Mouse (Mus musculus): ENCODE data around the gene Gpr33.

DNA sequence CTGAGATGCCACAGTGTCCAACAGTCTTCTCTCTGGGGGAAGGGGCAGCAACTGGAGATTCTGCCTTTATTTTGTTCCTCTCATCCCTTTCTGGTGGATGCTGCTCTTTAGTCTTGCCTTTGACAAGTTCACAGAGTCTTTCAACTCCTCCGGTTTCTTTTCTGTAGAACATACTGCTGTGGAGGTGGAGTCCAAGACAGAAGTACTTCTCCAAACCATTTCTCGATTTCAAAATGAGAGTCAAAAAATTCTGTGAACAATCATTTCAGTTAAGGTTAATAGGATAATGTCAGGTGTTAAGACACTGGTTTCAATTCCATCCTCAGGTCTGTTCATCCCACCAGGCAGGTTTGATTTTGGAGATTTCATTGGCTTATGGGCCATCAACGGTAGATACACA is at the start of gene Gpr33:
- TF ChIP-seq CTCF (IDR thresholded peaks at IDR 0.05; ENCODE audit: borderline replicate concordance, insufficient read depth, low read length) = no peak
- TF ChIP-seq POLR2A (IDR thresholded peaks at IDR 0.05; ENCODE audit: low read depth, low read length) = no peak

Measured in embryonic fibroblast, embryonic 13.5 days (primary cell).